Mouse (Mus musculus) spleen, adult 18-20 months (tissue): ENCODE data around the gene Vmn1r119.
"Not testable (repeated sequence)": the region's sequence is repeated elsewhere in the genome, so short reads cannot be mapped to it uniquely, and the experiment has no call there.

Experiments used
- DNase-seq, 2 experiments: peaks; one replicate each; pipeline ENCODE4 v3.0.0; 2022; ENCODE audit warnings: mixed read lengths in 2 of 2

The Vmn1r119 gene

DNA sequence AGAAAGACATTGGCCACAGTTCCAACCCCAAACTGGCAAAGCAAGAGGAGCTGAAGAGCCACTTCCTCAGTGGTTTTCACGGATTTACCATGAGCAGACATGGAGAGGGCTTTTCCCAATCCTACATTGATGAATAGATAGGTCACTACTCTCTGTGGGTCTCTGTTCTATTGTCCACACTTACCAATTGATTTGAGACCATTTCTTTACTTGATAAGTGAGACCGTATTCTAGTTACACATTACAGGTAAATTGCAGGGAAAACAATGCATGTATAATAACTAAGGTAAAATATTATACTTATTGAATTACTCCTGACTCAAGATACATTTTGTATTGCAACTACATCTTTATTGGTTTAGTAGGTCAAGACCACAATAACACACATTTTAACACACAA lies at the start of gene Vmn1r119:
Vmn1r119 (minus strand) TSS at position 101 of the 400 bp plus-strand sequence.
- DNase-seq, result not testable (repeated sequence)

- not testable (repeated sequence) for DNase-seq
These were observed 41.4 kb upstream of the Vmn1r119 start, which contains the start of gene Vmn1r120 for GRCm38 (mm10) chr7:21053684-21054083. Gene Vmn1r120 (minus strand): TSS chr7:21053784.
